Mouse (Mus musculus) testis, adult 10 weeks (tissue): Measurements from ENCODE around the gene Skint4. TPM values are rescaled to one million over a fixed set of nuclear protein-coding genes. Genes with fewer than 3 reads are reported as not detected.

Source experiments
- polyA plus RNA-seq: library from polyadenylated mRNA; stranded (reverse); fragments of 350-450 nt; fragmentation: Illumina TruSeq; extraction: RNeasy Lipid Tissue Mini Kit (QIAGEN cat#74804); gene quantifications from one replicate; pipeline ENCODE4 v1.2.3, GENCODE M21; 2014; ENCODE audit warnings: low read depth, low replicate concordance

The Skint4 gene
- polyA plus RNA-seq, result not detected

GRCm38 (mm10) chr4:112071716-112072115, at the start of gene Skint4:
Gene Skint4 (plus strand): TSS chr4:112072016.

Other genes with a start within 250 kb of the Skint4 start
- gene Slc5a9, start 169.1 kb upstream of the Skint4 start, polyA plus RNA-seq, result 0.57 TPM
- gene Skint8, start 152.6 kb upstream of the Skint4 start, polyA plus RNA-seq, result 2.0 TPM
- not detected for gene Skint7, start 99.1 kb upstream of the Skint4 start, polyA plus RNA-seq
- gene Skint1, start 65.7 kb upstream of the Skint4 start, polyA plus RNA-seq, result not detected
- gene Skint3, start 160.2 kb downstream of the Skint4 start, polyA plus RNA-seq, result 1.1 TPM